Mouse (Mus musculus): Measurements from ENCODE around the gene Ddx39b. TPM values are rescaled to one million over a fixed set of nuclear protein-coding genes. Genes with fewer than 3 reads are reported as not detected.
"Not testable (repeated sequence)": the region's sequence is repeated elsewhere in the genome, so short reads cannot be mapped to it uniquely, and the experiment has no call there.

Ddx39b gene
- total RNA-seq, 2 experiments from 2014 or later: 221 to 550 TPM

- no peak for ATAC-seq (replicated peaks; ENCODE audit: low FRiP score, low TSS enrichment, poor library complexity, severe bottlenecking)
Measured at GRCm38 (mm10) chr17:35213071-35213470, 28.5 kb upstream of the Ddx39b start.

- no peak; the same call in 1 of the 2 replicates for ATAC-seq (replicated peaks; ENCODE audit: low FRiP score, low TSS enrichment, poor library complexity, severe bottlenecking)
Measured at GRCm38 (mm10) chr17:35218516-35219193, 22.9 kb upstream of the Ddx39b start.

GRCm38 (mm10) chr17:35219601-35220041, 21.9 kb upstream of the Ddx39b start:
- no peak for ATAC-seq (replicated peaks; ENCODE audit: low FRiP score, low TSS enrichment, poor library complexity, severe bottlenecking)

- ATAC-seq (replicated peaks; ENCODE audit: low FRiP score, low TSS enrichment, poor library complexity, severe bottlenecking): no peak
Measured at GRCm38 (mm10) chr17:35220156-35220952, 21.2 kb upstream of the Ddx39b start, which contains the start of gene Gm16181. Gm16181 (plus strand) TSS chr17:35220834.

- ATAC-seq (replicated peaks; ENCODE audit: low FRiP score, low TSS enrichment, poor library complexity, severe bottlenecking): peak; percentile 26; the same call in 1 of the 2 replicates
Measured at GRCm38 (mm10) chr17:35222299-35222698, 19.2 kb upstream of the Ddx39b start.

DNA sequence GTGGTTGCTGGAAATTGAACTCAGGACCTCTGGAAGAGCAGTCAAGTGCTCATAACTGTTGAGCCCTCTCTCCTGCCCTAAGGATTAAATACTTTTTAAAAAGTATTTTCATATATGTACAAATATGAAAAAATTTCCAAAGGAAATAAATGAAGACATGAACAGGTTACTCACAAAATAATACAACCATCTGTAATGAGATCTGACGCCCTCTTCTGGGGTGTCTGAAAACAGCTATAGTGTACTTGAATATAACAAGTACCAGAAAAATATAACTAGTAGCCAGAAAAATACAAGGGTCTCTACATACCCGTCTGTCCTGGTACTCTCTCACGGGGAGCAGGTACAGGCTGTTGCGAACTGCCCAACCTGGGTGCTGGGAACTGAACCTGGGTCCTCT, 16.9 kb upstream of the Ddx39b start:
- no peak for ATAC-seq (replicated peaks; ENCODE audit: low FRiP score, low TSS enrichment, poor library complexity, severe bottlenecking)

DNA sequence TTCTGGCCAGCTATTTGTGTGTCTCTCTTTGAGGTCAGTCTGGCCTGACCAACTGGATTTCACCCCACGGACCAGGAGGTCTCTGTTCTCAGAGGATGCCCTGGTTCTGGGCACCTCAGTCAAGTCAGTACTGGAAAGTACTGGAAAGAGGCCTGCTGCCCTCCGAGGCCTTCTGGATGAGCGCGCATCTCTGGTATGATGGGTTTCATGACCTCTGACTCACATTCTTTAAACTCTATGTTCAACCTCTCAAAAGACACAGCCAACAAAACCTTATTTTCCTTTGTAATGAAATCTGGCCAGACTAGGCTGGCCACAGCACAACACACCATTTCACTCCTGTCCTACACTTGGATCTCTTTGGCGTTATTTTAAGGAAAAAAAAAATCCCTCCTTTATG, 16.1 kb upstream of the Ddx39b start:
- no peak for ATAC-seq (replicated peaks; ENCODE audit: low FRiP score, low TSS enrichment, poor library complexity, severe bottlenecking)

DNA sequence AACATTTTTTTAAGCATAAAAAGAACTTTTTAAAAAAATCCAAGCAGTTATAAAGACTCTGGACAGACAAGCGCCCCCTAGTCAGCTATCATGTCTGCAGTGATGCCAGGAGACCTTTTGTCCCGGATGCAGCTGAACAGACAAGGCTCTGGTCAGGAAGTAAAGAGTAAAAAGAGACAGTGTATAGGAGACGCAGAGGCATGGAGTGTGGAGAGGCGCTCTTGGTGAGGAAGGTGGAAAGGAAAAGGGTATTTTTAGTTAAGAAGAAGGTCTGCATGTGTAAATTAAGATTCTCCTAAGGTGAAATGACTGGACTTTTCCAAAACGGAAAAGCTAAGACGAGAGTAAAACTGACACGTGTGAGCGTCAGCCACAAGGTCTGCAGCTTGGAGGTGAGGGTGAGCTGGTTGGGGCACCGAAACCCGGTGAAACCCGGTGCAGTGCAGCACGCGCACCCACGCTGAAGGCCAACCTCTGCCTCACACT, 14.9 kb upstream of the Ddx39b start:
- no peak for ATAC-seq (replicated peaks; ENCODE audit: low FRiP score, low TSS enrichment, poor library complexity, severe bottlenecking)

GRCm38 (mm10) chr17:35231022-35231421, 10.5 kb upstream of the Ddx39b start:
- no peak for ATAC-seq (replicated peaks; ENCODE audit: low FRiP score, low TSS enrichment, poor library complexity, severe bottlenecking)

GRCm38 (mm10) chr17:35232043-35232442, 9.5 kb upstream of the Ddx39b start:
- ATAC-seq (replicated peaks; ENCODE audit: low FRiP score, low TSS enrichment, poor library complexity, severe bottlenecking): peak; percentile 28; the same call in 1 of the 2 replicates

GRCm38 (mm10) chr17:35232659-35233058, 8.9 kb upstream of the Ddx39b start:
- no peak for ATAC-seq (replicated peaks; ENCODE audit: low FRiP score, low TSS enrichment, poor library complexity, severe bottlenecking)

DNA sequence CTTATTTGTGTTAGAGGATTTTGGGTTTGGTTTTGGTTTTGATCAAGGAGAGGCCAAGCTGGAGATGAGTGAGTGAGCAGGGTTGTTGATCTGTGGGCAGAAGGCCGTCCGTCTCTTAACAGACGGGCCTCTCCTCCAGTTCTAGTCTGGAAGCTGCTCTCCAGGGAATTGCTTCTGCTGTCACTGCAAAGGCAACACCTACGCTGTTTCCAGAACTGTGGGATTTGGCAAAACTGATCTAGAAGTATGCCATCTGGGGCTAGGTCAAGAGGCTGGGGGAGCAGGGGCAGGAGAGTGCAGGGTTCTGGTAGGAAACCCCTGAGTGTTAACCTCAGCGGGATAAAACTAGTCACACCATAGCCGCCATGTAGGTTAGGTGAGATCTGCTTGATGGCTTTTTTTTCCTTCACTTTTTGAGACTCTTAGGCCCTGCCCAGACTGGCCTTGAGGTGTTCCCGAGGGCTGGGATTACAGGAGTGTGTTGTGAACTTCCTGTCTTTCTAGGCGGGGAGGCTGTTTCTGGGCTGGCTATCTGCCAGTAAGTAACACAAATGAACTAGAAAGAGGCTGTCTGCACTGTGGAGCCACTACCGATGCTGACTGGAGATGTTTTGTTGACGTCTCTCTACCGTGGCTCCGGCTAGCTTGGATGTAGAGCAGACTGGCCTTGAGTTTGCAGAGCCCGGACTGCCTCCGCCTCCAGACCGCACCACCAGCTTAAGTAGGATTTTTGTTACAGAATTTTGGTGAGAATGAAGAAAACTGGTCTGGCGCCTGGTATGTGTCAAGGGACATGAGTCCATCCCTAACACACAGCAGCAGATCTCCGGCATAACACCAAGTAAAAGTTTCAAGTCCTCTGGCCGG, 8.2 kb upstream of the Ddx39b start, which contains the start of gene Atp6v1g2:
Atp6v1g2 (plus strand) TSS at position 547 of the 867 bp plus-strand sequence.
- ATAC-seq (replicated peaks; ENCODE audit: low FRiP score, low TSS enrichment, poor library complexity, severe bottlenecking): no peak

GRCm38 (mm10) chr17:35234090-35234489, 7.5 kb upstream of the Ddx39b start:
- not testable (repeated sequence) for ATAC-seq (replicated peaks; ENCODE audit: low FRiP score, low TSS enrichment, poor library complexity, severe bottlenecking)

GRCm38 (mm10) chr17:35234903-35235302, 6.6 kb upstream of the Ddx39b start:
- ATAC-seq (replicated peaks; ENCODE audit: low FRiP score, low TSS enrichment, poor library complexity, severe bottlenecking): no peak

GRCm38 (mm10) chr17:35235614-35236389, 5.7 kb upstream of the Ddx39b start, which contains the start of gene Nfkbil1:
Nfkbil1 (minus strand) TSS chr17:35235792.
- peak; percentile 65 for ATAC-seq (replicated peaks; ENCODE audit: low FRiP score, low TSS enrichment, poor library complexity, severe bottlenecking)

DNA sequence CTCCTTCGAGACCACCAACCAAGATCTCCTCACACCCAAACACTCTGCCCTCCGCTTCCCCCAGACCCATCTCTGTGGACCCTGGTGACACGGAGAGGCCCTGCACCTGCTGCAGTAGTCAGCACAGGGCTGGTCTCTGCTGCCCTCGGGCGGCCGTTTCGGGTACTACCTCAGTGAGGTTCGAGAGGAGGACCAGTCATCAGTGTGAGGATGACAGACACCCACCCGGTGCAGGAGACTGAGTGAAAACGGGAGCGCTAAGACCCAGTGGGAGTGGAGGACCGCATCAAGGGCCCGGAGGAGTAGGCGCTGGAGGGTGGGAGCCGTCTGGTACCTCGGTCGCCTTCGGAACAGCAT, 5.2 kb upstream of the Ddx39b start:
- peak; percentile 74 for ATAC-seq (replicated peaks; ENCODE audit: low FRiP score, low TSS enrichment, poor library complexity, severe bottlenecking)

- no peak for ATAC-seq (replicated peaks; ENCODE audit: low FRiP score, low TSS enrichment, poor library complexity, severe bottlenecking)
Measured at GRCm38 (mm10) chr17:35236996-35237395, 4.5 kb upstream of the Ddx39b start.

DNA sequence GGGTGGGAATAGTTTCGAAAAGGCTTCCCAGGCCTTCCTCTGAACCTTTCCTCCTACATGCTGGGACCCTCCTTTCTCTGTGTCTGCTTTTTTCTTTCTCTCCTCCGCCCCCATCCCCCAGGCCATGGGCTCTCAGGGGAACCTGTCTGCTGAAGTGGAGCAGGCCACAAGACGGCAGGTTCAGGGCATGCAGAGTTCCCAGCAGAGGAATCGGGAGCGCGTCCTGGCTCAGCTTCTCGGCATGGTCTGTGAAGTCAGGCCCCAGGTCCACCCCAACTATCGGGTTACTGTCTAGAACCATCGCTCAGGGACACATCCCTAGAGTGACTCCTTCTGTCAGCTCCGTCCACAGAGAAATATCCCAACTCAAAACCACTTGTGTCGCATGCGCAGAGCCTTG, 4.0 kb upstream of the Ddx39b start:
- ATAC-seq (replicated peaks; ENCODE audit: low FRiP score, low TSS enrichment, poor library complexity, severe bottlenecking): no peak

- no peak for ATAC-seq (replicated peaks; ENCODE audit: low FRiP score, low TSS enrichment, poor library complexity, severe bottlenecking)
Measured at GRCm38 (mm10) chr17:35239700-35240099, 1.8 kb upstream of the Ddx39b start.

Data from megakaryocyte-erythroid progenitor cell, adult 5-6 weeks (primary cell).